8 mouse cellular contexts compared by ENCODE assay signal in the genomic region with DNA sequence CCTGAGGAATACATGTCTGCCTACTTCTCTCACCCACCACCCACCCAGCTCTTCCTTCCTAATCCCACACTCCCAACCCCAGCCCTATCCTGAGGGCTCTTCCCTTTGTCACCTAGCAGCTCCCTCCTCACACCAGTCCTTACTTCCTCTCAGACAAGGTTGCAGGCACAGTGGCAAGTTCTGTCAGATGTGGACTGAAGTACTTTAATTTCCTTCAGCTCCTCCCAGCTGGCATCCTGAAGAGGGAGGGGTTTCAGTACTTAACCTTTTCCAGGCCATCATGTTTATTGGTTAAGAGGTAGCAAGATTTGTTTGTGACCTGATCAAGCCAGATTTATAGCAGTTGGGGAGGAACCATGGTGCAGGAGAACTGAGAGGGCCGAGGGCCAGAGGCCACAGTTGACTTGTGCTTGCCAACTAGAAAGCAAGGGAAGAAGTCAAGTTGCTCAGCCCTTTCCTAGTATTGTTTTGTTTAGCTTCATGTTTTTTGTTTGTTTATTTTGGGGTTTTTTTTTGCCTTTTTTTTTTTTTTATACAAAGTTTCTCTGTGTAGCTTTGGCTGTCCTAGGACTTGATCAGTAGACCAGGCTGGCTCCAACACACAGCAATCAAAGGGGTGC. TPM values are rescaled to one million over a fixed set of nuclear protein-coding genes. Genes with fewer than 3 reads are reported as not detected.
DNase-seq lines count a peak whose midpoint lies in the region; ATAC-seq and TF ChIP-seq lines count a peak whose summit lies in the region.
"Not testable (repeated sequence)": the region's sequence is repeated elsewhere in the genome, so short reads cannot be mapped to it uniquely, and the experiment has no call there.

A gene (minus strand): TSS at position 189 of the 620 bp plus-strand sequence.

- intact Hi-C loops in left cerebral cortex, postnatal 10 days (cut with DNase I): not testable (repeated sequence)

- H3K79me2 ChIP-seq in myocyte (ENCODE audit: control insufficient read depth, insufficient read depth): not testable (repeated sequence)

- peak; percentile 53 for ATAC-seq in inflammation-experienced regulatory T-cells, adult 6 months

- not testable (repeated sequence) for H3K27me3 ChIP-seq in myocyte (ENCODE audit: control insufficient read depth, insufficient read depth, insufficient read length)

- peak within 1 kb of the TSS; percentile 59 for H3K4me2 ChIP-seq in myocyte (ENCODE audit: low read depth)

- not testable (repeated sequence) for H3K36me3 ChIP-seq in myocyte (ENCODE audit: control insufficient read depth, insufficient read depth)

- not testable (repeated sequence) for TF ChIP-seq POLR2A in myocyte (IDR thresholded peaks at IDR 0.05; ENCODE audit: insufficient read length, low read depth)

- H3K4me3 ChIP-seq in myocyte: not testable (repeated sequence)

- H3ac ChIP-seq in myocyte (ENCODE audit: control insufficient read depth, insufficient read length): not testable (repeated sequence)

- not testable (repeated sequence) for DNase-seq in adrenal gland, postnatal 36 days; heart, adult 8-10 months (ENCODE audit: low spot score); left cerebral cortex, postnatal 10 days (ENCODE audit: extremely low spot score in 1 of 2, low spot score in 2 of 2); urinary bladder, adult 2 months (ENCODE audit: low spot score)
- DNase-seq in gastrocnemius, adult 18-20 months (ENCODE audit: low spot score): peak; percentile 23
- peak; percentile 39 to 50 for DNase-seq in kidney, postnatal 36 days

RNA-seq across cellular contexts. Expression of the gene that starts here (rescaled TPM):
- total RNA-seq in adrenal gland, postnatal 36 days (2021): 100 to 1,000 TPM in 1 of 2 experiments, 10 to 100 TPM in 1; 90.1 to 138 TPM
- total RNA-seq in gastrocnemius, adult 18-20 months (2021): 100 to 1,000 TPM in 1 of 2 experiments, 10 to 100 TPM in 1; 84.4 to 104 TPM
- 100 to 1,000 TPM; 192 to 234 (median 218) TPM for total RNA-seq in heart, adult 8-10 months (2022)
- polyA plus RNA-seq in inflammation-experienced regulatory T-cells, adult 6 months (2017; shearing (Covaris generic)): 100 to 1,000 TPM in 1 of 3 experiments, 10 to 100 TPM in 1, 1 to 10 TPM in 1; 1.9 to 113 (median 61.0) TPM
- total RNA-seq in left cerebral cortex, postnatal 10 days (2021): 10 to 100 TPM; 18.4 to 25.6 TPM
- 77.8 TPM for polyA plus RNA-seq in myocyte (2012; fragmentation: generic; extraction: Trizol)
- polyA plus RNA-seq in urinary bladder, adult 2 months (2012; rRNA removed): 195 and 212 TPM in 2 replicates
